Mouse (Mus musculus): Measurements from ENCODE around the gene Emc6.

DNA sequence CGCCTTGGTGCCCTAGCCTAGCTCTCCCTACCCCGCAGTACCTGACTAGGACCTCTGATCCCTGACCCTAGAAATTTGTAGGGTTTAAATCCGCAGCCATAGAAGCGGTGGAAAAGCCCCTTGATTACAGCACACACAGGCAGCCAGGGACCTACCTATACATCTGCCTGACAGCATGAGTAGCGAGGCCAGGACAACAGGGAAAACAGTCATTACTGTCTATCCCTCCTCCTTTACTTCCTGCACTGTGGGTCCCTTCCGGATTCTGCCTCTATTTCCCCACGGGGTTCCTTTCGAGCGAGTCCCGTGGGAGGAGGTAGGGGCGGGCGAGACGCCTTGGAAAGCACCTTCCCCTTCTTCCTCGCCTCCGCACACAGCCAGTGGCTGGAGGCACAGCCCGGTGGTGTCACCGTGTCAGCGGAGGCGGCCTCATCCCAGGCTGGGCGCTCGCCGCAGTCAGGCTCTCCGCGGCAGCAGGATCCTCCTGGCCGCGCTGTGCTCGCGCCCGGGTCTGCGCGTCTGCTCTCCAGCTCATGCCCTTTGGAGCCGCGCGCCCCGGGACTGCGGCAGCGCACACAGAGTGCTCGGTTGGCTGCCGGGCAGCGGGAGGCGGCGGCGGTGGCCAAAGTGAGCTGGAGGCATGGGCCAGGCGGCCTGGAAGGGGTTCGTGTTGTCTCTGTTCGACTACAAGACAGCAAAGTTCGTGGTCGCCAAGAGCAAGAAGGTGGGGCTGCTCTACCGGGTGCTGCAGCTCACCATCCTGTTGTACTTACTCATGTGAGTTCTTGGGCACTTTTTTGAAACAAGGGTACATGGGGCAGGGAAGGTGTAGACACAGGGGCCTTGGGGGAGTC lies 16.7 kb downstream of the Emc6 start, which contains the start of gene P2rx5:
- TF ChIP-seq CTCF (IDR thresholded peaks at IDR 0.05; ENCODE audit: borderline replicate concordance, insufficient read depth, low read length) (no peak), POLR2A (IDR thresholded peaks at IDR 0.05; ENCODE audit: low read depth, low read length) (peak; percentile 47; the same call in 1 of the 2 replicates)

Data from embryonic fibroblast, embryonic 13.5 days (primary cell).